Mouse (Mus musculus): Measurements from ENCODE around the gene C1ql2.

The C1ql2 gene

DNA sequence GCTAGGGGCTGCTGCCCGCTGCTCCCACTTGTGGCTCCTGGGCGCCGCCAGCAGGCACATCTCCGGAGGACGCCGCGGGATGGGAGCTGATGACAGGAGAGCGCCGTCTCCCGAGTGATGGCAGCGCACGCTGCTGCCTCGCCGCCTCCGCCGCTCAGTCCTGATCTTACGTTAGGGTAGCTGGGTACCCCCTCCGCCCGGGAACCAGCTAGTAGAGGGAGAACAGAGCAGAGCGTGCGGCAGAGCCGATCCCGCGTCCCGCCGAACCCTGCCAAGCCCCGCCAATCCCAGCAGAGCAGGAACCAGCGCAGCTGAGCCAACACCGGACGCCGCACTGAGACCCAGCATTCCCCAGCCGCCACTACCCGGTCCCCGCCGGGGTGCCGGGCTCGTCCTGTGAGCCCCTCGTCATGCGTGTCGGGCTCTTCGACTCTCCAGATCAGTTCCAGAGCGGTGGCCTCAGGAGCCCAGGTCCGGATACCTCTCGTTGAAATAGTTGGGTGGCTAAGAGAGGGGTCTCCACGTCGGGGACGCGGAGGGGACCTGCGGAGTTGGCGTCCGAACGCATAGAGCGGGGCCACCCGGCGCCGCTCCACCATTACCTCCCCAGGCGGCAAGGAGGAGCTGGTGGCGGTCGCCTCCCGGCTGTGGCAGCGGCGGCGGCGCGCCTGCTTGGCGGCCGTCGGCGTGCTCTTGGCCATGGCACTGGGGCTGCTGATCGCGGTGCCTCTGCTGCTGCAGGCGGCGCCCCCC, at the start of gene C1ql2:
Gene C1ql2, plus strand, starts transcription at position 164 of the 753 bp plus-strand sequence.
- no peaks in the 10 kb centered on the region for H3K36me3 ChIP-seq (ENCODE audit: insufficient read depth, low read length)
- H3K9me3 ChIP-seq (ENCODE audit: low read length), result no peaks in the 10 kb centered on the region
- H3K27me3 ChIP-seq (ENCODE audit: insufficient read depth, low read length), result peaks cover 96% of the 10 kb centered on the region
- peaks cover 26% of the 10 kb centered on the region for H3K4me1 ChIP-seq (replicated peaks; ENCODE audit: low read depth, low read length)
- TF ChIP-seq POU5F1 (IDR thresholded peaks at IDR 0.05; ENCODE audit: borderline replicate concordance, low read length) (no peak), NANOG (IDR thresholded peaks at IDR 0.05; ENCODE audit: borderline replicate concordance, low read length) (no peak), CTCF (conservative IDR thresholded peaks at IDR 0.05; ENCODE audit: low read length) (no peak)
- peak within 1 kb of the TSS; percentile 72 for H3K4me3 ChIP-seq (replicated peaks; ENCODE audit: low read length)

DNA sequence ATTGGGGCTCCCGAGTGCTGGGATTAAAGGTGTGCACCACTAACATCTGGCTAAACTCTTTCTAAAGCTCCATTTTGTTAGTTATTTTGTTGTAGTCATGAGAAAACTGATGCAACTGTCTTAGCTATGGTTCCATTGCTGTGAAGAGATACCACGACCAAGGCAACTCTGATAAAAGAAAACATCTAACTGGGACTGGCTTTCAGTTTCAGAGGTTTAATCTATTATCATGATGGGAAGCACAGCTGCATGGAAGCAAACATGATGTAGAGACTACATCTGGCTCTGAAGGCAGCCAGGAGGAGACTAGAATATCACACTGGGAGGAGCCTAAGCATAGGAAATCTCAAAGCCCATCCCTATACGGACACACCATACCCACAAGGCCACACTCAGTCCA, 48.7 kb upstream of the C1ql2 start:
- TF ChIP-seq POU5F1 (IDR thresholded peaks at IDR 0.05; ENCODE audit: borderline replicate concordance, low read length), result no peak
- no peak for TF ChIP-seq CTCF (conservative IDR thresholded peaks at IDR 0.05; ENCODE audit: low read length)
- no peak for TF ChIP-seq NANOG (IDR thresholded peaks at IDR 0.05; ENCODE audit: borderline replicate concordance, low read length)
- Histone ChIP-seq H3K9me3 (ENCODE audit: low read length) (peaks cover 16% of the 10 kb centered on the region), H3K4me3 (replicated peaks; ENCODE audit: low read length) (no peak overlapping the region), H3K36me3 (ENCODE audit: insufficient read depth, low read length) (peaks cover 21% of the 10 kb centered on the region), H3K4me1 (replicated peaks; ENCODE audit: low read depth, low read length) (peaks cover 20% of the 10 kb centered on the region), H3K27me3 (ENCODE audit: insufficient read depth, low read length) (no peaks in the 10 kb centered on the region)

DNA sequence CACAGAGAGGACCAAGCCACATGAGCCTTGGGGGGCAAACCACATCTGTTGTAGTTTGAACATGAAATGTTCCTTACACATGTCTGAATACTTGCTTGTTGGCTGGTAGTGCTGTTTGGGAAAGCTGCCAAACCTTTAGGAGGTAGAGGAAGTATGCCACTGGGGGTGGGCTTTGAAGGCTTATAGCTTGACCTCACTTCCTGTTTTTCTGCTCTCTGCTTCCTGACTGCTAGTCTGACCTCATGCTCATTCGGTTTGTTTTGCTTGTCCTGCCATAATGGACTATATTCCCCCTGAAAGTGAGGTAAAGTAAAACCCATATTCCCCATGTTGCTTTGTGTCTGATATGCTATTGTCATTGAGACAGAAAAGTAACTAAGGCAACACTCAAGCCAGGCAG, 46.6 kb upstream of the C1ql2 start:
- H3K9me3 ChIP-seq (ENCODE audit: low read length), result peaks cover 16% of the 10 kb centered on the region
- H3K36me3 ChIP-seq (ENCODE audit: insufficient read depth, low read length), result peaks cover 21% of the 10 kb centered on the region
- H3K27me3 ChIP-seq (ENCODE audit: insufficient read depth, low read length), result no peaks in the 10 kb centered on the region
- TF ChIP-seq CTCF (conservative IDR thresholded peaks at IDR 0.05; ENCODE audit: low read length), result no peak
- no peak for TF ChIP-seq POU5F1 (IDR thresholded peaks at IDR 0.05; ENCODE audit: borderline replicate concordance, low read length)
- no peak for TF ChIP-seq NANOG (IDR thresholded peaks at IDR 0.05; ENCODE audit: borderline replicate concordance, low read length)
- 0 out of 2 replicates have a peak, but pooled peaks cover 4% of the 10 kb centered on the region for H3K4me1 ChIP-seq (replicated peaks; ENCODE audit: low read depth, low read length)
- no peak overlapping the region for H3K4me3 ChIP-seq (replicated peaks; ENCODE audit: low read length)

- TF ChIP-seq CTCF (conservative IDR thresholded peaks at IDR 0.05; ENCODE audit: low read length) (peak; percentile 29), POU5F1 (IDR thresholded peaks at IDR 0.05; ENCODE audit: borderline replicate concordance, low read length) (no peak)
- no peak overlapping the region for H3K4me3 ChIP-seq (replicated peaks; ENCODE audit: low read length)
- peaks cover 27% of the 10 kb centered on the region for H3K36me3 ChIP-seq (ENCODE audit: insufficient read depth, low read length)
- H3K4me1 ChIP-seq (replicated peaks; ENCODE audit: low read depth, low read length), result no peaks in the 10 kb centered on the region
- no peaks in the 10 kb centered on the region for H3K27me3 ChIP-seq (ENCODE audit: insufficient read depth, low read length)
- peaks cover 21% of the 10 kb centered on the region for H3K9me3 ChIP-seq (ENCODE audit: low read length)
Measured at GRCm38 (mm10) chr1:120296936-120297335, 43.4 kb upstream of the C1ql2 start.

DNA sequence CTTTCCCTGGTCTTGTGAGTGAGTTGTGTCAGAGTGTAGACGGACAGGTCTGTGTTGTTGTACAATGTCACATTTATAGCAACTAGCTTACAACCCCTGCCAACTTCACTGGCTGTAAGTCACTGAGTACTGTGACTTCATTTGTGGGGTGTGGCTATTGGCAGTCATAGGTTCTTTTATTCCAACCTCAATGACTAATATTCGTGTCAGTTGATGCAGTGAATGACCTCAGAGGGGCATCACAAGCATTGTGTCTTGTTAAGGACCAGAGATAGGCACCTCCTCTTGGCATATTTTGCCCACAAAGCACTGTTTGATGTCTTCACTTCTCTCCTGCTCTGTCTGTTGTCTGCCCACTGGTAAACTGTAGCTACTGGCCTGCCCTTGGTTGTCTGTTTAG, 34.6 kb upstream of the C1ql2 start:
- no peaks in the 10 kb centered on the region for H3K27me3 ChIP-seq (ENCODE audit: insufficient read depth, low read length)
- no peak for TF ChIP-seq POU5F1 (IDR thresholded peaks at IDR 0.05; ENCODE audit: borderline replicate concordance, low read length)
- no peak for TF ChIP-seq CTCF (conservative IDR thresholded peaks at IDR 0.05; ENCODE audit: low read length)
- TF ChIP-seq NANOG (IDR thresholded peaks at IDR 0.05; ENCODE audit: borderline replicate concordance, low read length), result no peak
- no peaks in the 10 kb centered on the region for H3K9me3 ChIP-seq (ENCODE audit: low read length)
- no peak overlapping the region for H3K4me3 ChIP-seq (replicated peaks; ENCODE audit: low read length)
- H3K36me3 ChIP-seq (ENCODE audit: insufficient read depth, low read length), result peaks cover 7% of the 10 kb centered on the region; the same call in 1 of the 2 replicates
- H3K4me1 ChIP-seq (replicated peaks; ENCODE audit: low read depth, low read length), result no peaks in the 10 kb centered on the region

GRCm38 (mm10) chr1:120321270-120322021, 18.9 kb upstream of the C1ql2 start:
- H3K27me3 ChIP-seq (ENCODE audit: insufficient read depth, low read length), result 0 out of 2 replicates have a peak, but pooled peaks cover 10% of the 10 kb centered on the region

GRCm38 (mm10) chr1:120323131-120323561, 17.2 kb upstream of the C1ql2 start:
- no peak for TF ChIP-seq NANOG (IDR thresholded peaks at IDR 0.05; ENCODE audit: borderline replicate concordance, low read length)
- no peak for TF ChIP-seq POU5F1 (IDR thresholded peaks at IDR 0.05; ENCODE audit: borderline replicate concordance, low read length)
- TF ChIP-seq CTCF (conservative IDR thresholded peaks at IDR 0.05; ENCODE audit: low read length), result no peak
- Histone ChIP-seq H3K27me3 (ENCODE audit: insufficient read depth, low read length) (0 out of 2 replicates have a peak, but pooled peaks cover 10% of the 10 kb centered on the region), H3K36me3 (ENCODE audit: insufficient read depth, low read length) (no peaks in the 10 kb centered on the region), H3K9me3 (ENCODE audit: low read length) (no peaks in the 10 kb centered on the region), H3K4me1 (replicated peaks; ENCODE audit: low read depth, low read length) (no peaks in the 10 kb centered on the region), H3K4me3 (replicated peaks; ENCODE audit: low read length) (no peak overlapping the region)

More at GRCm38 (mm10) chr1:120321270-120322021, 18.9 kb upstream of the C1ql2 start:
- H3K4me1 ChIP-seq (replicated peaks; ENCODE audit: low read depth, low read length), result no peaks in the 10 kb centered on the region
- no peak for TF ChIP-seq NANOG (IDR thresholded peaks at IDR 0.05; ENCODE audit: borderline replicate concordance, low read length)
- TF ChIP-seq POU5F1 (IDR thresholded peaks at IDR 0.05; ENCODE audit: borderline replicate concordance, low read length), result no peak
- no peak for TF ChIP-seq CTCF (conservative IDR thresholded peaks at IDR 0.05; ENCODE audit: low read length)
- no peak overlapping the region for H3K4me3 ChIP-seq (replicated peaks; ENCODE audit: low read length)
- H3K36me3 ChIP-seq (ENCODE audit: insufficient read depth, low read length), result no peaks in the 10 kb centered on the region
- H3K9me3 ChIP-seq (ENCODE audit: low read length), result no peaks in the 10 kb centered on the region

- H3K4me1 ChIP-seq (replicated peaks; ENCODE audit: low read depth, low read length), result no peaks in the 10 kb centered on the region
- peaks cover 15% of the 10 kb centered on the region for H3K27me3 ChIP-seq (ENCODE audit: insufficient read depth, low read length)
- H3K36me3 ChIP-seq (ENCODE audit: insufficient read depth, low read length), result no peaks in the 10 kb centered on the region
- H3K9me3 ChIP-seq (ENCODE audit: low read length), result no peaks in the 10 kb centered on the region
- TF ChIP-seq POU5F1 (IDR thresholded peaks at IDR 0.05; ENCODE audit: borderline replicate concordance, low read length) (no peak), CTCF (conservative IDR thresholded peaks at IDR 0.05; ENCODE audit: low read length) (peak; percentile 97), NANOG (IDR thresholded peaks at IDR 0.05; ENCODE audit: borderline replicate concordance, low read length) (no peak)
- no peak overlapping the region for H3K4me3 ChIP-seq (replicated peaks; ENCODE audit: low read length)
Measured at GRCm38 (mm10) chr1:120327714-120328113, 12.7 kb upstream of the C1ql2 start.

All from E14TG2a.4 (cell line).